Mouse (Mus musculus) stomach, postnatal 0 days (tissue): Measurements from ENCODE around the gene Igsf8.
A peak's percentile ranks its signal among the peaks of the same experiment; 100 is the strongest.

Experiments used
- CTCF ChIP-seq: IDR thresholded peaks from 2 replicates; pipeline ENCODE4 v1.5.1; 2016; ENCODE audit warnings: antibody characterized with exemption, low read depth, mild to moderate bottlenecking, moderate library complexity
- EP300 ChIP-seq: optimal IDR thresholded peaks from 2 replicates; pipeline ENCODE3; 2016; ENCODE audit warnings: antibody characterized with exemption

DNA sequence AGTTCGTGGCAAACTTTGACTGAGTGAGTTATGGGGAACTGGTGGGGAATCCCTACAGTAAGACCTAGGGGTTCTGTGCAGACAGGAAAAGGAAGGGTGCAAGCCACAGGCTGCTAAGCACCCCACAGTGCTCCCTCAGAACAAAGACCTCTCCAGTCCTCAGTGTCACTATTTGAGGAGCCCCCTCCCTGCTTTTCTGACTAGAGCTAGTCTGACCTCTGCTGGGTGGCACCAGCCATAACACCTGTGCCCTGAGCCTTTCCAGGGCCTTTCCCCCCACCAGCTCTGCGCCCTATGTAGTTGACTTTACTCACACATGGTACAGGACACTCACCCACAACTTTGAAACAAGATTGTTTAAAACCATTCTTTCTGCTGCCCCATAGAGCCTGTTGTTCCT lies 13.8 kb upstream of the Igsf8 start:
- TF ChIP-seq CTCF, result peak; percentile 71
- no peak for TF ChIP-seq EP300
